Mouse (Mus musculus) forebrain, embryonic 11.5 days (tissue): Measurements from ENCODE around the gene Mblac2. TPM values are rescaled to one million over a fixed set of nuclear protein-coding genes. Genes with fewer than 3 reads are reported as not detected.

ENCODE experiments used
- polyA plus RNA-seq: library from polyadenylated mRNA; unstranded; fragments of >200 nt; fragmentation: Nextera tagmentation; extraction: Ambion mirVana; gene quantifications from 2 replicates; pipeline ENCODE4 v1.2.1, GENCODE M21; 2014

Mblac2 gene
- polyA plus RNA-seq, 1 experiment from 2014 or later = 5.9 TPM

Other genes starting within 250 kb of the Mblac2 start
- 36.9 and 41.9 TPM in 2 replicates for gene Adgrv1, start 78.2 kb upstream of the Mblac2 start, polyA plus RNA-seq
- gene Lysmd3, start 53.7 kb upstream of the Mblac2 start, polyA plus RNA-seq = 24.8 and 25.9 TPM in 2 replicates
- gene Polr3g, start 328 bp upstream of the Mblac2 start, polyA plus RNA-seq = 14.3 and 15.2 TPM in 2 replicates
- 282 and 302 TPM in 2 replicates for gene Cetn3, start 71.7 kb downstream of the Mblac2 start, polyA plus RNA-seq